Mouse (Mus musculus): Measurements from ENCODE around the gene 1700001J03Rik.

DNA sequence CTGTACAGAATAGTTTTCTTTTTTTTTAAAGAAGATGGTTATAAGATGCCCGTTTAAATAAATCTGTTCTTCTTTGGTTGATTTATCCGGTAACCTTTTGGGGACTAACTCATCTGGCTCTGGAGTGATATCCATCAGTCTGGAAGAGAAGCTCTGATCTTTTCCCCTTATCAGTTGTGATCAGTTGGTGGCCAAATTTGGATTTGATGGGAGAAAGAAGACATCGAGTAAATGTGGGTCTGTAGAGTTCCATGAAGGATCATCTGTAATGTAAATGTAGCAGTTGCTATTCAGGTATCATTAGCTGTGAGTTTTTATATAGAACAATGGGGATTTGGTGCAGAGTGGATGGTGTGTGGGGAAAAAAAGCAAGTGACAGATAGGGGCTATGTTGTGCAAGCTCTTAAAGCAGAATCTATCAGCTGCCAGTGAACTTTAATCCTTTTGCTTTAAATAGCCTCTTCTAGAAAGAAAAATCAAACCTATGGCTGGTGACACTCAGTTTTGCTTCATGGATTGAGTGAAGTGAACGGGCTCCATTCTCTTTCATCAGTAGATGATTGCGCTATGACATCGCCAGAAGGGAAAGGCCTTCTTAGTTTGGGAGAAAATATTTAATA lies 47.1 kb upstream of the 1700001J03Rik start:
- no peak for TF ChIP-seq POLR2A (IDR thresholded peaks at IDR 0.05; ENCODE audit: low read depth, low read length)
- no peak for TF ChIP-seq CTCF (conservative IDR thresholded peaks at IDR 0.05; ENCODE audit: insufficient read depth, insufficient read length, low read depth, low read length)
